Mouse (Mus musculus) kidney, adult 2 months (tissue): ENCODE measurements around the gene Tas2r119. TPM values are rescaled to one million over a fixed set of nuclear protein-coding genes. Genes with fewer than 3 reads are reported as not detected.

Experiments used
- DNase-seq: peaks from one replicate; pipeline ENCODE4 v3.0.0; 2021
- H3K27ac ChIP-seq: fragments of 200-500 bp; 2 replicates; pipeline ENCODE4 v1.5.1; 2012; ENCODE audit warnings: low read depth, low read length, control low read depth, inconsistent platforms; ENCODE audit not compliant: insufficient read depth
- H3K27me3 ChIP-seq: fragments of 200-500 bp; replicated peaks from 2 replicates; pipeline ENCODE4 v1.6.1; 2012; ENCODE audit warnings: mild to moderate bottlenecking, moderate library complexity, low read length, inconsistent platforms; ENCODE audit not compliant: control insufficient read depth, insufficient read depth
- H3K36me3 ChIP-seq: fragments of 200-500 bp; 2 replicates; pipeline ENCODE4 v1.6.1; 2012; ENCODE audit warnings: mild to moderate bottlenecking, moderate library complexity, low read length, inconsistent platforms; ENCODE audit not compliant: control insufficient read depth, insufficient read depth
- H3K4me1 ChIP-seq: fragments of 200-500 bp; 2 replicates; pipeline ENCODE4 v1.6.1; 2011; ENCODE audit warnings: low read length; ENCODE audit not compliant: control insufficient read depth, insufficient read depth
- H3K4me3 ChIP-seq: fragments of 200-500 bp; 2 replicates; pipeline ENCODE4 v1.5.1; 2011; ENCODE audit warnings: mild to moderate bottlenecking, low read depth, low read length, control low read depth; ENCODE audit not compliant: insufficient read depth
- CTCF ChIP-seq: fragments of 200-500 bp; conservative IDR thresholded peaks from 2 replicates; pipeline ENCODE4 v1.5.1; 2011; ENCODE audit warnings: low read depth, mild to moderate bottlenecking, control low read depth, low read length, moderate library complexity, mixed read lengths; ENCODE audit not compliant: insufficient read depth, insufficient read length
- POLR2A ChIP-seq: fragments of 200-500 bp; IDR thresholded peaks from one replicate; pipeline ENCODE4 v1.6.1; 2011; ENCODE audit warnings: low read depth, low read length, control low read depth
- WGBS: fragments of 180-500 bp; shearing (Covaris S2); methylation state at CpG from one replicate; pipeline ENCODE4 v1.1.7; 2018; 5-methylcytosine and 5-hydroxymethylcytosine counted together
- polyA plus RNA-seq: library from polyadenylated mRNA; depleted of rRNA; stranded (reverse); fragments of >200 nt; gene quantifications from 2 replicates; pipeline ENCODE4 v1.2.3, GENCODE M21; 2012; rRNA removed

Gene Tas2r119
- polyA plus RNA-seq, 1 experiment, result not detected

DNA sequence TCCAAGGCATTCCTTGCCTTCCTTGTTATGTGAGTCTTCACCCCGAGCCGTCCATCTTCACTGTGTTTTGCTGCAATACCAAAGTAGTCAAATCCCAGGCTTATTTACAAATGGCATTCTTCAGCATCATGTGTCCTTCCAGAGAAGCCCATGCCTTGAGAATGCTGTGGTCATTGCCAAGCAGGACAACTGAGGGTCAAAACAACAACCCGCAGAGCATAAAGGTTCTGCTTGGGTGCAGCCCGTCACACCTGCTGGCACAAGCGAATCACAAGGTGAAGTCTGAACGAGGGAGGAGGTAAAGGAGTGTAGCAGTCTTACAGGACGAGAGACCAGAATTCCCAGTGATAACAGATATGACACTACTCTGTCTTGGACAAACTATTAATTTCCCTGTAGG lies 45.9 kb downstream of the Tas2r119 start:
- no peaks in the 10 kb centered on the region for H3K36me3 ChIP-seq
- H3K27ac ChIP-seq, result peak overlapping the region; percentile 47
- DNase-seq, result peak; percentile 92
- WGBS, result 33% methylated on average over 7 of the region's 7 CpGs
- no peaks in the 10 kb centered on the region for H3K27me3 ChIP-seq
- TF ChIP-seq CTCF (no peak), POLR2A (no peak)
- H3K4me3 ChIP-seq, result no peak overlapping the region
- peaks cover 18% of the 10 kb centered on the region for H3K4me1 ChIP-seq

- Histone ChIP-seq H3K4me1 (peaks cover 18% of the 10 kb centered on the region), H3K36me3 (no peaks in the 10 kb centered on the region), H3K4me3 (no peak overlapping the region), H3K27ac (peak overlapping the region; percentile 100; the same call in 1 of the 2 replicates), H3K27me3 (no peaks in the 10 kb centered on the region)
- no peak for DNase-seq
- 83% methylated on average over 3 of the region's 3 CpGs for WGBS
- TF ChIP-seq POLR2A, result no peak
- TF ChIP-seq CTCF, result no peak
Measured at GRCm38 (mm10) chr15:32225394-32225793, 48.3 kb downstream of the Tas2r119 start.

DNA sequence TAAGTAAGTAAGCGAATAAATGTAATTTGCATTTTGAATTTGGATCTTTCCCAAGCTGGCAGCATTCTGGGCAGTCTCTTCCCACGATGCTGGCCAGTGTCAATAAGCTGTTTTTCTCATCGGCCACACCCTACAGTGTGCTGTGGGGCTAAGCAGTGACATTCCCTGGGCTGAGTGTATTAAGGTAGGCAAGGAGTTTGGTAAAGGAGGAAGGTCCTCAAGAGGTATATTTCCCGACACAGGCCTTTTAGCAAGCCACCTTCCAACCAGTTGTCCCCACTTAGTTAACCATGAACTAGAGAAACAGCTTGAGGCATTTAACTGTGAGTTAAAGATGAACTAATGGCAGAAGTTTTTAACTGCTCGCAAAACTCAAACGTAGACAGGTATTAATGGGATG lies 49.3 kb downstream of the Tas2r119 start:
- Histone ChIP-seq H3K27ac (peak overlapping the region; percentile 100), H3K4me1 (peaks cover 18% of the 10 kb centered on the region), H3K4me3 (no peak overlapping the region), H3K36me3 (no peaks in the 10 kb centered on the region), H3K27me3 (no peaks in the 10 kb centered on the region)
- TF ChIP-seq CTCF, result no peak
- TF ChIP-seq POLR2A, result no peak
- WGBS, result 37% methylated on average over 6 of the region's 6 CpGs
- peak; percentile 89 for DNase-seq

DNA sequence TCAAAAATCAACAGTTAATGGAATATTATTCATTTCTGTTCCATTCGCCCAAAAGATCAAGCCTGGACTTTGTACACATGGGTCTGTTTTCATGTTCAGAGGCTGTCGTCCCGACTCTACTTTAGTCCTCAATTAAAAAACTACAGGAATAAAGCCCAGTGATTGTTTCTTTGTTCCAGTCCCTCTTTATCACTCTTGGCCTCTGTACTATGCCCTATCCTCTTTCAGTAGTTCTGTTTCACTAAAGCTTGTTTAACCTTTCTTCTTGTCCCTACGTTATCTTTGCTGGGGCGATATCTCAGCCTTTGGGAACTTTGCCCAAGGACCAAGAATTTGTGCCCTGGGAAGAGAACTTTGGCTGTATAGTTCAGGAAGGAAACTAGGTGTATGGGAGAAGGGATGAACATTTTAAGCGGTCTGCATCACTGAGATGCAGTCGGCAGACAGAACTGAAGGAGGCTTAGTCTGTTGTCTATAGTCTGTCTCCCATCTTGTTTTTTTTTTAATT lies 49.9 kb downstream of the Tas2r119 start:
- H3K4me1 ChIP-seq, result peaks cover 18% of the 10 kb centered on the region
- WGBS, result 43% methylated on average over 7 of the region's 7 CpGs
- TF ChIP-seq CTCF (no peak), POLR2A (no peak)
- H3K4me3 ChIP-seq, result no peak overlapping the region
- H3K36me3 ChIP-seq, result no peaks in the 10 kb centered on the region
- peak overlapping the region; percentile 96 for H3K27ac ChIP-seq
- no peak for DNase-seq
- H3K27me3 ChIP-seq, result no peaks in the 10 kb centered on the region

Other genes with a start within 250 kb of the Tas2r119 start
- gene Sema5a, start 67.5 kb downstream of the Tas2r119 start, polyA plus RNA-seq, result 11.6 and 12.9 TPM in 2 replicates